Mouse (Mus musculus) neural tube, embryonic 11.5 days (tissue): ENCODE data around the gene Capg. TPM values are rescaled to one million over a fixed set of nuclear protein-coding genes. Genes with fewer than 3 reads are reported as not detected.

Experiments
- ATAC-seq: fragments of 200-750 bp; cut with Nextera tagmentation; 2 replicates; pipeline ENCODE4 v1.8.0; 2017; ENCODE audit warnings: moderate number of reproducible peaks, mild to moderate bottlenecking, moderate TSS enrichment, moderate library complexity; ENCODE audit not compliant: insufficient read depth, low FRiP score, low TSS enrichment
- DNase-seq: peaks from one replicate; pipeline ENCODE4 v3.0.0-alpha.2; 2015; ENCODE audit warnings: low spot score
- H3K27ac ChIP-seq: fragments of 300-500 bp; sonication (generic); 2 replicates; pipeline ENCODE4 v1.5.1; 2014; ENCODE audit warnings: low read depth, mild to moderate bottlenecking, low read length
- H3K27me3 ChIP-seq: fragments of 300-500 bp; sonication (generic); 2 replicates; pipeline ENCODE4 v1.6.1; 2014; ENCODE audit warnings: mild to moderate bottlenecking, low read length, mixed read lengths; ENCODE audit not compliant: control insufficient read depth, insufficient read depth
- H3K36me3 ChIP-seq: fragments of 300-500 bp; sonication (generic); 2 replicates; pipeline ENCODE4 v1.6.1; 2014; ENCODE audit warnings: mild to moderate bottlenecking, low read length, moderate library complexity, mixed read lengths; ENCODE audit not compliant: control insufficient read depth, insufficient read depth
- H3K4me1 ChIP-seq: fragments of 300-500 bp; sonication (generic); 2 replicates; pipeline ENCODE4 v1.6.1; 2014; ENCODE audit warnings: low read length, mixed read lengths; ENCODE audit not compliant: control insufficient read depth, insufficient read depth
- H3K4me2 ChIP-seq: fragments of 300-500 bp; sonication (generic); 2 replicates; pipeline ENCODE4 v1.6.1; 2014; ENCODE audit warnings: low read depth, mild to moderate bottlenecking, moderate library complexity
- H3K4me3 ChIP-seq: fragments of 300-500 bp; sonication (generic); 2 replicates; pipeline ENCODE4 v1.5.1; 2014; ENCODE audit warnings: low read depth, low read length
- H3K9ac ChIP-seq: fragments of 300-500 bp; sonication (generic); 2 replicates; pipeline ENCODE4 v1.6.1; 2014; ENCODE audit warnings: mild to moderate bottlenecking, low read length
- H3K9me3 ChIP-seq: fragments of 300-500 bp; sonication (generic); 2 replicates; pipeline ENCODE4 v1.6.1; 2016; ENCODE audit warnings: low read length; ENCODE audit not compliant: control insufficient read depth
- WGBS: fragments of 180-500 bp; shearing (Covaris S2); extraction: QIAGEN DNeasy Blood & Tissue Kit; methylation state at CpG from one replicate; pipeline ENCODE4 v1.1.7; 2014; 5-methylcytosine and 5-hydroxymethylcytosine counted together
- polyA plus RNA-seq: library from polyadenylated mRNA; unstranded; fragments of >200 nt; fragmentation: Nextera tagmentation; extraction: Ambion mirVana; gene quantifications from 2 replicates; pipeline ENCODE4 v1.2.1, GENCODE M21; 2014

Gene Capg
- polyA plus RNA-seq, 1 experiment from 2014 or later = 10.2 TPM

DNA sequence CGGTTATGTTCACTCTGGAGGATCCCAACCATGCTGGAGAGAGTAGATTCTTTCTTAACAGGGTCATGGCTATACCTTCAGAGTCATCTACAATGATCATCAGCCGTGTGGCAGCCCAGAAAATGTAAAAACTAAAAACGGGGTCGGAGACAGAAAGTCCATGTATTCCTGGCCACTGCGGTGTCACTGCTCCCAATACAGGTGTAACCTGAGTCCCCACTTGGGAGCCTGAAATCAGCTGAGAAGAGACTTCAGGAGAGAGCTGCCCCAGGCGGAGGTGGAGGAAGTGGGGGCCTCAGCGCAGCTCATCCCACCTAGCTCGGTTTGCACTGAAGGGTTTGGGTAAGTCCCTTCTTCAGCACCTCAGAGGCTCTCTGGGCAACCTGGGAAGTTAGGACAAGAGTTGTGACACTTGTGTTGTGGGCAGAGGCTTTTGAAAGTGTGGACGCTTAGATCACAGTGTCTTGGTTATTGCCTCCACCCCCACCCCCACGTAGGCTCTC is 6.1 kb upstream of the Capg start:
- DNase-seq = no peak
- H3K27ac ChIP-seq = no peak overlapping the region
- 50% methylated on average over 10 of the region's 10 CpGs for WGBS

DNA sequence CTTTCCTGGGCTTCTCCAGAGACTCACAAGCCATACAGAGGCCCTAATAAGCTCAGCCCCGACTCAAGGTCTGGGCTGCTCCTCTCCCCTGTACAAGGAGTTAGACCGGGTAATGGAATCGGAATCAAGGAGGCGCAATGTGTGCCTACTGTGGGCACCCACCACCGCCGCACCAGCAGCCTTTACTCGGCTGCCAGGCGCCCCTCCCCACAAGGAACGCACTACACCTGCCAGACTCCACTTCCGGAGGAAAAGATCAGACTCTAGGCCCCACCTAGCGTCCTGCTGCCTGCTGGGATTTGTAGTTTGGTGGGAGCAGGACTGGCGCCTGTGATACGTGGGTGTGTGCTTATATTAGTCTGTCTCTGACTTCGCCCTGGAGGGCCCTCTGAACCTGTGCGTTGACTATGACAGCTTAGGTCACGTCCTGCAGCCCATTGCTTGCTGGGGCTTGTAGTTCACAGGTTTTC is 5.6 kb upstream of the Capg start:
- peak overlapping the region; percentile 65 for H3K4me2 ChIP-seq
- ATAC-seq = peak; percentile 87
- peaks cover 3% of the 10 kb centered on the region; the same call in 1 of the 2 replicates for H3K4me1 ChIP-seq
- peak overlapping the region; percentile 66 for H3K9ac ChIP-seq
- H3K27ac ChIP-seq = no peak overlapping the region
- no peaks in the 10 kb centered on the region for H3K36me3 ChIP-seq
- no peaks in the 10 kb centered on the region for H3K27me3 ChIP-seq
- DNase-seq = peak; percentile 77
- H3K4me3 ChIP-seq = peak overlapping the region; percentile 46
- WGBS = 4% methylated on average over 16 of the region's 16 CpGs
- no peaks in the 10 kb centered on the region for H3K9me3 ChIP-seq

More for the DNA sequence above, 6.1 kb upstream of the Capg start:
- ATAC-seq = no peak
- H3K27me3 ChIP-seq = no peaks in the 10 kb centered on the region
- H3K36me3 ChIP-seq = no peaks in the 10 kb centered on the region
- peak overlapping the region; percentile 46 for H3K4me3 ChIP-seq
- no peaks in the 10 kb centered on the region for H3K9me3 ChIP-seq
- peaks cover 3% of the 10 kb centered on the region; the same call in 1 of the 2 replicates for H3K4me1 ChIP-seq
- peak overlapping the region; percentile 66 for H3K9ac ChIP-seq
- peak overlapping the region; percentile 65 for H3K4me2 ChIP-seq

DNA sequence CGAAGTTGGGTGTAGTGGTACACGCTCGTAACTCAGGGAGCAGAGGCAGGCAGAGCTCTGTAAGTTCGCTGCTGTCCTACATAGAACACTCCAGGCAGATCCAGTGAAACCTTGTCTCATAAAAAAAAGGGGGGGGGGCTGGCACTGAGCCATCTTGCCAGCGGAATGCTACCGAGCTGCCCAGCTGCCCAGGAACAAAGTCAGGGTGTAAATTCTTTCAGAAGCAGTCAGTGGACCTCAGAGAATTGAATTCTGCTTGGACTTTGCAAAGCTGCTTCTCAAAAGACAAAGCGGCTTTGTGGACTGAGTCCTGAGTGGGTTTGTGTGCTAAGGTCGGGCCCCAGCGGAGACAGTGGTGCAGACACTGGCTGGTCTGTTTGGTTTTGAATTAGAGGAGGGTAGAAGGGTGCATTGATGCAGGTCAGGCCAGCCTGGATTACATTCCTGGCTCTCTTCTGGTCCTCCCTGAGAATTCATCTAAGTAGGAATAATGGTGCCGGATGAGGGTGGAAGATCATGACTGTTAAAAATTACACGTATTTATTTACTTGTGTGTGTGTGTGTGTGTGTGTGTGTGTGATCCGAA is 833 bp upstream of the Capg start:
- Histone ChIP-seq H3K4me1 (no peaks in the 10 kb centered on the region; the same call in 1 of the 2 replicates), H3K27me3 (no peaks in the 10 kb centered on the region), H3K27ac (no peak overlapping the region), H3K9me3 (no peaks in the 10 kb centered on the region; the same call in none of the 2 replicates), H3K9ac (no peak overlapping the region), H3K36me3 (no peaks in the 10 kb centered on the region), H3K4me2 (no peak overlapping the region), H3K4me3 (no peak overlapping the region)
- no peak for DNase-seq
- WGBS = 79% methylated on average over 12 of the region's 12 CpGs
- ATAC-seq = no peak

DNA sequence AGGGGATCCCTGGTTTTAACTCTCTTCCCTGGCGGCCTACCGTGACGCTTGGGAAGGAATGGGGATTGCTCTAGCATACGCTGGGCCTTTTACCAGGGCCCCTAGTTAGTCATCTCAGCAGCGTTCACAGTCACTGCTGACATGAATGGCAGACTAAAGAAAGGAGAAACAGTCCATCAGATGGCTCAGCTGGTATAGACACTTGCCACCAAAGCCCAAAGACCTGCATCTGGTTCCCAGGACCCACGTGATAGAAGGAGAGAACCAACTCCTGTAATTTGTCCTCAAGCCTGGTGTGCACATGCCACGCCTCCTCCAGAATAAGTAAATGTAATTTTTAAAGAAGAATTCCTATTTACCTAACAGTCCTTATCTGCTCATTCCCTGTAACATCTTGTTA is 1.2 kb downstream of the Capg start:
- Histone ChIP-seq H3K4me1 (no peaks in the 10 kb centered on the region), H3K27ac (no peak overlapping the region), H3K9me3 (no peaks in the 10 kb centered on the region; the same call in none of the 2 replicates), H3K27me3 (no peaks in the 10 kb centered on the region), H3K4me3 (no peak overlapping the region), H3K9ac (no peak overlapping the region), H3K36me3 (no peaks in the 10 kb centered on the region), H3K4me2 (no peak overlapping the region)
- ATAC-seq (no peak), DNase-seq (no peak)
- 45% methylated on average over 7 of the region's 7 CpGs for WGBS

DNA sequence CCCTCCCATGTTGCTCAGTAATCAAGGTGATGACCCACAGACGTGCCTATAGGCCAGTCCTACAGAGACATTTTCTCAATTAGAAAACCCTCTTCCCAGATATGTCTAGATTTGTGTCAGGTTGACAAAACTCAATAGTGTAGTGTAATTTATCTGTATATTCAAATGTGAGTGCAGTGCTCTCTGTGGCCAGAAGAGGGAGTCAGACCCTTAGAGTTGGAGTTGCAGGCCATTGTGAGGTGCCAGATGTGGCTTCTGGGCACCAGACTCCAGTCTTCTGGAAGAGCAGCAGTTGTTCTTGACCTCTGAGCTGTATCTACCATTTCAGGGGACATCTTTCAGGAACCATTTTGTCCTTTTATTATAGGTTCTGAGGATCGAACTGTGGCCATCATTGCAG is 2.9 kb downstream of the Capg start:
- Histone ChIP-seq H3K9me3 (no peaks in the 10 kb centered on the region; the same call in none of the 2 replicates), H3K4me3 (no peak overlapping the region), H3K27ac (no peak overlapping the region), H3K4me2 (no peak overlapping the region), H3K27me3 (no peaks in the 10 kb centered on the region), H3K4me1 (no peaks in the 10 kb centered on the region), H3K9ac (no peak overlapping the region), H3K36me3 (no peaks in the 10 kb centered on the region)
- ATAC-seq (no peak), DNase-seq (no peak)
- 87% methylated on average over 2 of the region's 2 CpGs for WGBS

DNA sequence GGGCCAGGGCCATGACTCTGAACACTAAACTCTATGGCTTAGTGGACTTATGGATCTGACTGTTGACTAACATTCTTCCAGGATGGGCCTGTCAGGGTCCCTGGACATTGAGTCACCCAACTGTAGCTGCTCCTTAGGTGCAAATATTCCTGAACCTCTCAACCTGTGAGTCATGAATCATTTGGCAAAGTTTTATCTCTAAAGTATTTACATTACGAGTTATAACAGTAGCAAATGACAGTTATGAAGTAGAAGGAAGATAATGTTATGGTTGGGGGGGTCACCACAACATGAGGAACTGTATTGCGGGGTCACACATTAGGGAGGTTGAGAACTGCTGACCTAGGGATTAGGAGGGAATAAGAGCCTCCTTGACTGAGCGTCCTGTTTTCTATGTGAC is 3.7 kb downstream of the Capg start:
- Histone ChIP-seq H3K27me3 (no peaks in the 10 kb centered on the region), H3K4me2 (no peak overlapping the region), H3K36me3 (no peaks in the 10 kb centered on the region), H3K27ac (no peak overlapping the region), H3K9ac (no peak overlapping the region), H3K9me3 (no peaks in the 10 kb centered on the region; the same call in none of the 2 replicates), H3K4me3 (no peak overlapping the region), H3K4me1 (no peaks in the 10 kb centered on the region)
- 94% methylated on average over 3 of the region's 3 CpGs for WGBS
- ATAC-seq (no peak), DNase-seq (no peak)

DNA sequence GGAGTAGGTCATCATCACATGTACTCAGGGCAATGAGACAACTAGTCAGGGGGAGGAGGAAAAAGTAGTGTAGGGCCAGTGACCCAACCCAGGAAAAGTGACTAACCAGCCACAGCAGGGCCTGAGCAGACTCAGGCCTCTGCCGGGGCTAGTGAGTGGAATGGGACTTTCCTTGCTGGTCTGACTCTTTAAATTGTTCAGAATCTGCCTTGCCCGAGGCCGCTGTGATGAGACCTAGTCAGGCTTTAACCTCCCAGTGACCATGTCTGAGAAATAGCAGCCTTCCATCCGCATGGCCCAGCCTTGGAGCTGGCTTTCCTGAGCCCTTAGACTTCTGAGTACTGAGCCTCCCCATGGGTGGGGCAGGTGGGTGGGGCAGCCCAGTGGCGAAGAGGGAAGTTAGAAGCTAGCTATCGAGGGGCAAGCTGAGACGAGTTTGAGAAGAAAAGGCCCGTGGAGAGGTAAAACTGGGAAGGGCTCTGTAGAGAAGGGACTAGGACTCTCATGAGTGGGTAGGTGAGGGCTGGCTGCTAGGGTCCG is 4.9 kb downstream of the Capg start:
- H3K9me3 ChIP-seq = no peaks in the 10 kb centered on the region; the same call in none of the 2 replicates
- H3K4me3 ChIP-seq = no peak overlapping the region
- H3K9ac ChIP-seq = no peak overlapping the region
- H3K4me2 ChIP-seq = no peak overlapping the region
- no peak for DNase-seq
- H3K36me3 ChIP-seq = no peaks in the 10 kb centered on the region
- H3K27me3 ChIP-seq = no peaks in the 10 kb centered on the region
- H3K27ac ChIP-seq = no peak overlapping the region
- ATAC-seq = no peak
- peaks cover 3% of the 10 kb centered on the region; the same call in 1 of the 2 replicates for H3K4me1 ChIP-seq
- 72% methylated on average over 9 of the region's 9 CpGs for WGBS

DNA sequence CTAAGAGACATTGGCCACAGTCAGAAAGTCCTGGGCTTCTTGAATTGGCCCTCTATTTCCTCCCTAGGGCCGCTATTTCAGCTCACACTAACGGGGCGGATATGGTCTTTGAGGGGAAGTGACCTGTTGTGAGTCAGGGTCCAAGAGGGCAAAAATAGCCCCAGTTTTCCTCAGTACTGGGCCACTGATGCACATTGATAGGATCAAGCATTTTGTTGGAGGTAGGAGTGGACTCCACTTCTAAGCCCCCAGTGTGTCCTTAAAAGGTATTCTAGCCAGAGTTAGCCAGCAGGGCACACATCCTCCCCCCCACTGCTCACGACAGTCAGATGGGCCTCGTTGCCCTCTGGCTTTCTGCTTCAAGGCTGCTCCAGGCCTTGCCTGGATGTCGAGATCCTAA is 5.8 kb downstream of the Capg start:
- ATAC-seq (no peak), DNase-seq (no peak)
- no peaks in the 10 kb centered on the region for H3K27me3 ChIP-seq
- no peaks in the 10 kb centered on the region; the same call in none of the 2 replicates for H3K9me3 ChIP-seq
- no peak overlapping the region for H3K4me2 ChIP-seq
- H3K27ac ChIP-seq = no peak overlapping the region
- H3K4me1 ChIP-seq = peaks cover 3% of the 10 kb centered on the region; the same call in 1 of the 2 replicates
- WGBS = 63% methylated on average over 6 of the region's 6 CpGs
- no peaks in the 10 kb centered on the region for H3K36me3 ChIP-seq
- no peak overlapping the region for H3K4me3 ChIP-seq
- H3K9ac ChIP-seq = no peak overlapping the region
